Mouse (Mus musculus) kidney, postnatal 4 days (tissue): ENCODE results near the gene Gm4756.
"Not testable (repeated sequence)": the region's sequence is repeated elsewhere in the genome, so short reads cannot be mapped to it uniquely, and the experiment has no call there.

Experiments used
- DNase-seq, 2 experiments: peaks; one replicate each; pipeline ENCODE4 v3.0.0; 2021; ENCODE audit warnings: mixed read lengths in 2 of 2

Gm4756 gene

DNA sequence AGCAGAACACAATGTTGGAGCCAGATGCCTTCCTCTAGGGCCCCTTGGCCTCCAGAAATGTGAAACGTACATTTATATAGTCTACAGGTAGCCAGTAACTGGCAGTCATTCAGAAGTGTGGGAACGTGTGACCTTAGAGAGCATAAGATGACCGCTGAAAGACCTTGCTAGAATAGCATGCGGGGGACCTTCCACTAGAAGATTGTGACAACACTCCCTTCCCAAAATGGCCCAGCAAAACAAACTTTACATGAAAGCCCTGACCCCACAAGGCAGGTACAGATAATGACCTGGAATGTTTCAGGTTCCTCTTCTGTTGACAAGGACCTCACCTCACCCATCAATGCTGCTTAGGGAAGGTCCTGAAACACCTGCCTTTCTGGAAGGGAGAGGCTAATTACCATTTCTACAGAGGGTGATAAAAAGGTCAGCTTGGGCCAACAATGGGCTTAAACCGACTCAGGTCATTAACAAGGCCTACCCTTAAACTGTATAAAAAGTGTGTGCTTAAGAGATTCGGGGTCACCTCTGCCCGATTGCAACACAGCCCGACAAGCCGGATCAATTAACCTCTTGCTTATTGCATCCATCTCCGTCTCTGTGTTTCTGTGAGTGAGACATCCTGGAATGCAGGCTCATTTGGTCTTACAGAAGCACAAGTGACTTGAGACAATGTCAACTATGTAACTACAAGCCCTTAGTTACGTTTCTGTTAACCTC lies at the start of gene Gm4756:
Gene Gm4756, minus strand, starts transcription at position 51 of the 720 bp plus-strand sequence.
- DNase-seq: no peak

DNA sequence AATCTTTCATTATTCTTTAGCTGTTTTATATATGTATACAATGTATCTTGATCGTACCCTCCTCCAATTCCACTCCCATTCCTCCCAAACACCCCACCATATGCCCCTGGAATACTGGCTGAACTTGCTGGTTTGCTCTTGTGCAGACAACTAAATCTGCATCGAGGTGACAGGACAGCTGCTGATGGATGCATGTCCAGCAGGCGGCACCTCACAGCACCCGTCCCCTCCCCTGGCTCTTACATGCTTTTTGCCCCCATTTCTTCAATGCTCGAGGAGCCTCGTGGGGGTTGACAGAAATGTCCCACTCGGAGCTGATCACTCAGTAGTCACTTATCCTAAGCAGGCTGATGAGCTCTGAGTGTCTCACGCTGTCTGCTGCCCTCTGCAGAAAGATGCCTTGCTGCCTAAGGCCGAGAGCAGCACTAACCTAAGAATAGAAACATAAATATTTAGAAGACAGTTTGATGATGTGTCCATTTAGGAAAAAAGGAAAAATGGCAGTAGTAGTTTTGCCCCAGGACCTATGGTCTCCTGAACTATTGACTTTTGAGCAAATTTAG lies 45.5 kb upstream of the Gm4756 start:
- DNase-seq: peak; percentile 9 to 32

DNA sequence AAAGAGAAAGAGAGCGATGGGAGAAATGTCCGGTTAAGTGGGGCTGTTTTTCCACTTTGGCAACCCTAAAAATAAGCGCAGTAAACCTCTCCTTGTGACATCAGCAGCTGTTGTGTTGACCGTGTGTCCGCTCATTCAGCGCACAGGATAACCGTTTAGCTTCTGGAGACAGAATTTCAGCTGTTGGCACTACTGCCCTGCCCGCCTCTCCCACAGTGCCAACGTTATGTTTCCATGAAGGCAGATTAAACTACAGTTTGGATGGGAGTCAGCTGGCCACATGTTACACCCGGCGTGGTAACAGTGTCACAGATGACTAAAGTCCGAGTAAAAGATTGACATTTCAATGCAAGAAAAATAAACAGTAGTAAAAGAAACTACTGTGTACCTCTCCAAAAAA lies 45.0 kb upstream of the Gm4756 start:
- peak; percentile 4 to 16 for DNase-seq

DNA sequence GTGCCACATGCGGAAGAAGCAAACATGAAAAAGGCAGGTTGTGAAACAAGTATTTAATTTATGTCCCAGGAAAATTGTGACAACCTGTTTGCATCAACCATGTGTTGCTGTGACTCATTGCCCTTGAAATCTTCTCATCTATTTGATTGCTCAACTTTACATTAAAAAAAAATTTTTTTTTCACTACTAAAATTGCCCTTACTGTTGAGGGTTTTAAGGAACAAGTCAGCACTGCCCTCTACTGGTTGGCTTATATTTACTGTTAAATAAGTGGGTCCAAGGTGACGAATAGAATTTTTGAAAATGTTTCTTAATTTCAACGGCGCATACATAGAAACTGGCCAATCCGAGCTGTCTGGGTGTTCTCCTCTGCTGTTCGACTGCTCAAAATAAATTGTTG lies 44.4 kb upstream of the Gm4756 start:
- DNase-seq: peak in 1 of 2 experiments; percentile 14

DNA sequence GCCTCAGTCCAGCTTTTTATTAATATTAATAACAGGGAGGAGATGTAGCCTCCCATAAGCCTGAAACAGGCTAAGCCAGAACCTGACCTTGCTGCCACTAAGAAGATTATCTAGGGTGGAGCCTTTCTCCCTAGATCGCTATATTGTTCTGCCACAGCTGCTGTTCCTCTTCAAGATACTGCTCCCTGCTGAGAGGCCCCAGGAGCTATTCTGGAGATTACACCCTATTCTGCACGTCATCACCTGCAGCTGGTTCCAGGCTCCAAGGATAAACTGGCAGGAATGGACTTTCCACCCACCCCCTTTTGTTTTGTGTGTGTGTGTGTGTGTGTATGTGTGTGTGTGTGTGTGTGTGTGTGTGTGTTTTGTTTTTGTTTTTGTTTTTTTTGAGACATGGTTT lies 38.8 kb upstream of the Gm4756 start:
- DNase-seq: not testable (repeated sequence)

DNA sequence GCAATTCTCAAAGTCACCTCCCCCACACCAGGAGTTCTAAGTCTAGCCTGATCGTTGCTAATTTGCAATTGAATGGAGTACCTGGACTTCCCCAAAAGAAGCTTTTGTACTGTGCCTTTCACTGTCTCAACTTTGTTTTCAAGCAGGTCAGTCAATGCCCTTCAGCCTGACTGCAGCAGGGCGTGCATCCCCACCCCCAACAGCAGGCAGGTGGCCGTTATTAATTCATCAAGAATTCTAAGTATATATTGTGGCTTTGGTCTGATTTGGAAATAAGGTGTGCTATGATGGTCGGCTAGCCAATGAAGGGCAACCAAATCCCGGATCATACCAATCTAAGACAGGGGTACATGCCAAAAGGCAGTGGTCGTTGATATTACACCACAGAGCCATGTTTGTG lies 38.3 kb upstream of the Gm4756 start:
- DNase-seq: not testable (repeated sequence)

DNA sequence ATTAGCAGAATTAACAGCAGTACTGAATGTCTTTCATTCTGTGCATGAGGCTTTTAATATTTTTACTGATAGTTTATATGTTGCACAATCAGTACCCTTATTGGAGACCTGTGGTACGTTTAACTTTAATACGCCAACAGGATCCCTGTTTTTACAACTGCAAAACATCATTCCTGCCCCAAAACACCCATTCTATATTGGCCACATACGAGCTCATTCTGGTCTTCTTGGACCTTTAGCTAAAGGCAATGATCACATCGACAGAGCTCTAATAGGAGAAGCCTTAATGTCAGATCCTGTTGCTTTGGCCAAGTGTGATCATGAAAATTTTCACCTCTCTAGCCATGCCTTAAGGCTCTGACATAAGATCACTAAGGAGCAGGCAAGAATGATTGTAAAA lies 37.1 kb upstream of the Gm4756 start:
- not testable (repeated sequence) for DNase-seq

DNA sequence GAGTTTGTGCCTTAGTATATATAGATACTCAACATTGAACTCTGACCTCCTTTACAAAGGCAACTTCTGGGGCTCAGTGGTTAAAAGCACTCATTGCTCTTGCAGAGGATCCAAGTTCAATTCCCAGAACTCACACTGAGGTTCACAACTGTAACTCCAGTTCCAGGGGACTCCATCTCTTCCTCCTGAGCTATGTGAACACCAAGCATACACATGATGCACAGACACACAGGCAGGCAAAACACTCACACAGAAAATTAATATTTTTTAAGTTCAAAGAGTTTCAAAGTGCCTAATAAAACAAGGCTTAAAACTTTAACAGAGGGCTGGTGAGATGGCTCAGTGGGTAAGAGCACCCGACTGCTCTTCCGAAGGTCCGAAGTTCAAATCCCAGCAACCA lies 34.2 kb upstream of the Gm4756 start:
- DNase-seq: no peak

DNA sequence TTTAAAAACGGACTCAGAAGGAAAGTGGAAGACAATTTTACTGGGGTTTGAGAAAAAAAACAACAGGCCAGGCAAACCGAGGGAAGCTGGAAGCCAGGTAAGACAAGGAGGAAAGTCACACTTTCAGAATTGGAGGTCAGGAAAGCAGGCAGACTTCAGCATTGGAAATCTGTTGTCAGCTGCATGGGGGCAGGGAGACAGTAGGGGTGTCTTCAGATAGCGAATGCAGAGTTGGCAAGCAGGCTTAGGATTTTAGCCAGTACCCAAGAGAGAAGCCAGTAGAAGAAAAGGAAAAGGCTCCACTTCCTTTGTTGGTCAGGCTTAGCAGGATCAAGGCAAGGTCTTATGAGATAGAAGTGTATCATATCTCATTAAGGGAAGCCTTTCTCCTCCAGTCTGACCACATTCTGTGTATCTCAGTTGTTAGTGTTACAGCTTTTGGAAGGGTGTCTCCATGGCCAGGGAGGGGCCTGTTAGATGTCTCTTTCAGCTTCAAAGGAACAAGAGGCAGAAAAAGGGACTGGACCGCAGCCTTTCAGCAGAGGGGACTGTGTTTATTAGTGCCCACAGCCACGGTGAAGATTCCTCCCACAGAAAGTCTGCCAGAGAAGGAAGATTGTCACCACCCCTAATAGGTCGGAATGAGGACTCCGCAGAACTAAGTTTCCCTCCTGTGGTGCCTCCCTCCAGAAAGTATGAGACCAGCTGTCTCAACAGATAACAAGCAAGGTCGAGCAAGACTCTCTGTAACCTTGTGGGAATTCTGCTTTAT lies 33.2 kb upstream of the Gm4756 start:
- DNase-seq: no peak

DNA sequence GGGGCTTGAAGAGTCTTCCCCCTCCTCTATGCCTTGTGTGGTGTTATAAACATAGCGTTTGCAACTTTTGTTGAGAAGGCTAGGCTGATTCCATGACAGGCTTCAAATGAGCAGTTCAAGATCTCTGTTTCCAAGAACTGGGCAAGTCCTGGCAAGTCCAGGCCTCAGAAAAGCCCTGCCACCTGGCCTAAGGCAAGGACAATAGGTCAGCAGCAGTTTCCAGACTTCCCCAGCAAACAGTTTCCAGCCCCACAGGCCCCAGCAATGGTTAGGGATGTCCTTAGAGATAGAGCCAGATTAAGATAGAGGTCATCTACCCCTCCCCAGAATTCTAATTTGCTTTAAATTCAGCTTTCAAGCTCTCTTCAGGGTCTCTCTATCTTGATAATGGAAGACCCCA lies 32.5 kb upstream of the Gm4756 start:
- DNase-seq: no peak

DNA sequence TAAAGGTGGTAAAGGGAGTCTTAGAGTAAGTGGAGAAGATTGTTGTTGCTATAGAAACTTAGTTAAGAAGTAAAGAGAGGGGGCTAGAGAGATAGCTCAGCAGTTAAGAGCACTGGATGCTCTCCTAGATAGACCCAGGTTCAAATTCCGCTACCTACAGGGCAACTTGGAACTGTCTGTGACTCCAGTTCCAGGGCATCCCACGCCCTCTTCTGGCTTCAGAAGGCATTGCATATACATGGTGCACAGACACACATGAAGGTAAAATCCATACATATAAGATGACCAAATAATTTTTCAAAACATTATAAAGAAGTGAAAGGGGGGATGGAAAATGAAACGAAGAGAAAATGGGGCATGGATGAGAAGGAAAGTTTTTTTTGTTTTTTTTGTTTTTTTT lies 30.2 kb upstream of the Gm4756 start:
- no peak for DNase-seq

DNA sequence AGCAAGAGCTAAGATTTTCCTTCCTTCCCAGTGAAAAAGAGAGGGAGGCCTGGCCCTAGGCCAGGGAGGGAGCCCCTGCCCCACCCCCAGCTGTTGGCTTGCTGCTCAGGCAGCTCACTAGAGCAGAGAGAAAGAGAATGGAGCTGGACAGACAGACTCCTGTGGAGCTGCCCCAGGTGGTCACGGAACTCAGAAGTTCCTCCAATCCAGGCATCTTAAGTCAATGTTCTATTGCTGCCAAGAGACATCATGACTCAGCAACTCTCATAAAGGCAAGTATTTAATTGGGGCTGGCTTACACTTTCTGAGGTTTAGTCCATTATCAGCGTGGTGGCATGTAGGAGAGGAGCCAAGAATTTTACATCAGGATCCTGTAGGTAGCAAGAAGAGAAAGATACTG lies 25.4 kb upstream of the Gm4756 start:
- DNase-seq: no peak

DNA sequence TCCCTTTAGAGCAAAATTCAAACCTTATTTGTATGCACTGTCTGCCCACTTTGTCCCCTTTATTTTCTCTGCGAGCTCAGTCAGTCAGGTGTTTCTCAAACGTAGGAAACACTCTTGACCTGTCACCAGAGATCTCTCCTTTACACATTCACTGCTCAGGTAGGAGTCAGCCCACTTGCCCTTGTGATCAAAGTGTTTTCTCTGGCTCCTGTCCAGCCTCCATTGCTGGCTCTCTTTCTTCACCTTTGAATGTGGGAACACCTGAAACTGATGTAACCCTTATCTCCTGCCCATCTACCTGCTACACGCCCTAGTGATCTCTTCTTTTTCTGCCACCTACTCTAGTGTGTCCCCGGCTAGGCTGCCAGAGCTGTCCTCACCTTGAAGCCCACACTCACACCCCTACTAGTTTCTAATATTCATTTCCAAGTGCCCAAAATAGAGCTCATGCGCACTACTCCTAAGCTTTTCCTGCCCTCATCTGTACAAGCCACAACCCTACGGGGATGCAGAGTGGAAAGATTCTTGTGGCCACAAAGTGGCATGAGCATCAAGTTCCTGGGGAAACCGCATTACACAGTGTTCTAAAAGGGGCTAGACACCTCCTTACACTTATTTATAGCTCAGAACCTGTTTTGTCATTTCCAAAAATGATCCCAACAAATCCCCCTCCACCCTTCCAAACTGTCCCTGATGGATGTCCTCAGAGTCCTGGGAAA lies 24.8 kb upstream of the Gm4756 start:
- no peak for DNase-seq

DNA sequence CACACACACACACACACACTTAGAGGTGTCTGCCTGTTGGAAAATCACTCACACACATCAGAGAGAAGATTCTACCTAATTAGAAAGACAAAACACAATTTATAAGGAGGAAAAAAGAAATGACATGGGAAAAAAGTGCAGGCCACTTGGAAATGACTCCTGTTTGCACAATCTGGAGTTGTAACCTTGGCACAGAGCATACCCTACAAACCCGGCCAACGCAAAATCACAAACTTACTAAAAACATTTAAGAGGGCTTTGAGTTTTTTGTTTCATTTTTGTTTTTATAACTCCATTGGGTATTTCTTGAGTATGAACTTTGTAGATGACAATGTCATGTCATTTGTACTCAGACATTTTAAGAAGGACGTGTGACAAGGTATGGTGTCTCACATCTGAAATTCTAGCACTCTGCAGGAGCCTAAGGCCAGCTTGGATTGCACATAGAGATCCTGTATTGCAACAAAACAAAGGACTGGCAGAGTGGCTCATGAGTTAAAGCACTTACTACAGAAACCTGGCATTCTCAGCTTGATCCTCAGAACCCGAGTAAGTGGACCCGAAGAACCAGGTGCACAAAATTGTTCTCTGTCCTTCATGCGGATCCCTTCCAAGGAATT lies 22.2 kb upstream of the Gm4756 start:
- DNase-seq: no peak

DNA sequence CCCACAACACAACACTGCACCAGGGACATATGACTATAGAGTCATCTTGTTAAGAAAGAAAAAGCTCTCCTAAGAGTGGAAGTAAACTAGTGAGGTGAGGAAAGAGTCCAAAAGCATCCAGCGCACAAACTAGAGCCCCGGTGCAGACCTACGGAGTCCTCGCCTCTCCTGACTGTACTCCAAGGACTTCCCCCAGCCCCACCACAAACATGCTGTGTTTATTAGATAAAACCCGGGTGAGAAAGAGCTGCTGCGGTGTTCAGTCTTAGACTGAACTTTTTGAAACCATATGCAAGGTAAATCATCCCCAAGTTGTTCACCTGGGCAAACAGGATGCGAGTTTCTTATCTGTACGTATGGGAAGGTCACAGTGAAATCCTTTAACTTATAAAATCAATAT lies 21.5 kb upstream of the Gm4756 start:
- DNase-seq: no peak

DNA sequence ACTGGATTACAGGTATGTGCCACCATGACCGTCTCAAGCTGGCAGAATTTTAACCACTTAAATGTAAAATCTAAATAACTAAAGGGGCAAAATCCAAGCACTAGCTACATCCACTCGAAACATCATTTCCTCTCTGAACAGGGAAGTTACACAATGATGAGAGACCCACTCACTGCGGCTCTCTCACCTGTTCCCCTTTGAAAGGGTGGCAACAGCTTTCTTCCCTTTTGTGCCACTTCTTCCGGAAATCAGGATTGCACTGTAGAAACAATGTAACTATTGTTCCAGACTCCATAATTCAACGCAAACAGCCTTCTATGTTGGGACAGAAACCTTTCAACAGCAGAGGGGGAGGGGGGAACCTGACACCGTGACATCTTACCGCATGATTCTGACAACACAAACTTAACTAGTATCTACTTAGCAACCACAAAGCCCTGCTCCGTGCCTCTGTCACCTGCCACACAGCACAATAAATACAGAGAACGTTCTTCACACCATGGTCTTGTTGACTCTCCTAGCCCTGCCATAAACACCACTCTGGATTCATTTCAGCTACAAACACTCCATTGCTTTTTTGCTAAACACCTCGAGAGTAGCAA lies 18.5 kb upstream of the Gm4756 start:
- DNase-seq: no peak

DNA sequence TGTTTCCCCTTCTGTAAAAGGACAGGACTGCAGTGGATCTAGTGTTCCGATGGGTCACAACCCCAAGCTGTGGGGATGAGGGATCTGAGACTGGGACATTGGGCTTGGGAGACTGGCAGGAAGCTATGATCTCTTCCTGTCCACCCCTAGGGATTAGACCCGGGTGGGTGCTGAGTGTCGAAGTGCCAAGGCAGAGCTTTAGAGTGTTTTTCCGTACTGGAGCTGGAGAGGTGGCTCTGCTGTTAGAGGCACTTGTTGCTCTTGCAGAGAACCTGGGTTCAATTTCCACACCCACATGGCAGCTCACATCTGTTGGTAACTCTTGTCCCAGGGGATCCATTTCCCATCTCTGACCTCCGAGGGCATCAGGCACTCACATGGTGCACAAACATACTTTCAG lies 16.6 kb upstream of the Gm4756 start:
- DNase-seq: no peak

DNA sequence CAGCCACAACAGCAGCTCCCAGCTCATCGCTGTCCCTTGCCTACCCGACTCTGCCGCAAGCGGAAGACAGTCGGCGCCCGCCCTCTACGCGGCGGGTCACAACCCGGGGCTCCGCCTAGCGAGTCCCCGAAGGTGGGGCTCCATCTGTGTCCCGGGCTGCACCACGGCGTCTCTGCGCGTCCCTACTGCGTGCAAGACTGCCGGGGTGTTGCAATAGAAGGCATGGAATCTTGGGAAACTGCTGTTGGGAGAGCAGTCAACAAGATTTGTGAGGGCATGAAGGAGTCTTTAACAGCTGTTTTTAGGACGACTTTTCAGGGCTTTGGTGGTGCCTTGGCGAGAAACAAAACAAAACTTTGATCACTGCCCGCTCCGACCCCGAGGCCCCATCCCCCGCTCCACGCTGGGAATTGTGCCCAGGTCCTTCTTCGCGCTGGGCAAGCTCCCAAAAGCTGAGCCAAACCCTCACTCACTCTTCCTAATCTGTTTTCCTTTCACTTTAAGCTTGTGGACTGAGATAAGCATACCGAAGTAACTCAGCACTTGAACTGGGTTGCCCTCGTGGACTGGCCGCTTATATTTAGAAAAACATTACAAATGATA lies 15.4 kb upstream of the Gm4756 start, which contains the start of gene Dhrs7:
Gene Dhrs7, minus strand, starts transcription at position 175 of the 603 bp plus-strand sequence.
- DNase-seq: peak; percentile 82 to 88

DNA sequence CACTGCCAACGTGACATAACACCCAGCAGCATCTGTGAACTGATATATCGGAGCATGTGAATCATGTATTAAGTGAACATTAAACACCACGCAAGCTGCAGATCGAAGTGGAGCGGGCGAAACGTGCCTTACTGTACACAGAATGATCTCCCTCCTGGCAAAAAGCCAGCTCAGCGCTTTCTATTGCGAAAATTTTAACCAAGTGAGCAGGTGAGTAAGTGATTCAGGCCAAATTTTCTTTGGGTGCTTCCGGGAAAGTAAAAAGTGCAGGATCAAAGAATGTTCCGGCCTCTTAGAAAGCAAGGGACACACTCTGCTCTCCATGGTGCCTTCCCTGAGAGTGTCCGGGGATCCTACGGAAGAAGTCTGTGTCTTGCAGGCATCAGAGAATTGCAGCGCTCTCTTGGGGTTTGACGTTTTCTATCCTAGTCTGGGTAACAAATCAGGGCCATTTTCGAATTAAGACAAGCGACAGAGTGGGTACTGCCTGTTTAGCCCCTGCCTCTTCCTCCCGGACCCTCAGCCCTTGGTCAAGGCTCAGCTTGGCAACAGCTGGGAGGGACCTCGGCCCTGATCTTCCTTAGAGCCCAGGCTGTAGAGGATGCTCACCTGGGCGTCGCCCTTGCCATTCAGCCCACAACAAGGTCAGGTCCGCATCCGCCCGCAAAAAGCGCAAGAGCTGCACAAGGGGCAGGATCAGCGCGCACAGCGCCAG lies 14.7 kb upstream of the Gm4756 start:
- peak; percentile 22 to 47 for DNase-seq

DNA sequence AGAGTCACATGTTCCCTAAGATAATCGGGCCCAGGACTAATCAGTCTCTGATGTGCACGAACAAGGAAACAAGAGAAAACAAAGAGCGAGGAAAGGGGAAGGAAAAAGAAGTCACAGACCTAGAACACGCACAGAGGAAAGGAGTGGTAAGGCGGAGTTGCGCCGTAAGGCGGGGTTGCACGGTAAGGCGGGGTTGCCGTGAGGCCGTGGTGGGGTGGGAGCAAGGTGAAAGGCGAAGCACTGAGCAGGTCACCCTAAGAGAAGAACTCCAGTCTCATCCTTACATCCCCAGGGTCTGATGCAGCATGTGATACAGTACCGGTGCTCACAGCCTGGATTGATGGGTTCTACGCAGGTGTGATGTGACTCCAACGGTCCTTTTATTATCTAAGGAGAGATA lies 6.3 kb upstream of the Gm4756 start:
- DNase-seq: no peak

DNA sequence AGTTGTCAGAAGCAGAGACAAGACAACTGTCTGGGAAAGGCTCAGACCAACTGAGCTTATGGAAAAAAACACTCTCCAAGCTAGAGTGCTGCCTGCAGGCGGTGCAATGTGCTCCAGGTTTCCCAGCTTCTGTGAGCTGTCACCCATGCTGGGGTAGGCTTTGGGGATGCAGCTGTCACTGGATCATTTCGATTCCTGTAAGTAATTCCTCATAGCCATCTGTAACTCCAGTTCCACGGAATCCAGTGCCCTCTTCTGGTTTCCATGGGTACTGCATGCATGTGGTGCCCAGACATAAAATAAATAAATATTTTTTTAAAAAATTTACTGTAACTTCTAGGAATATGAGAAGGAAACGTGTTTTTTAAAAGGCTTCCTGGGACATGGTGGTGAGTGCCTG lies 5.2 kb upstream of the Gm4756 start:
- peak; percentile 70 to 74 for DNase-seq
